Mouse (Mus musculus): ENCODE results near the gene Rhod.

- TF ChIP-seq CTCF (IDR thresholded peaks at IDR 0.05; ENCODE audit: low read depth) = no peak
- TF ChIP-seq EP300 (IDR thresholded peaks at IDR 0.05; ENCODE audit: low read depth) = no peak
These were observed 4.2 kb downstream of the Rhod start for GRCm38 (mm10) chr19:4434999-4435398.

All from heart, postnatal 0 days (tissue).